Mouse (Mus musculus) embryonic facial prominence, embryonic 10.5 days (tissue): ENCODE measurements around the gene Nrip2. TPM values are rescaled to one million over a fixed set of nuclear protein-coding genes. Genes with fewer than 3 reads are reported as not detected.

ENCODE experiments used
- DNase-seq: peaks from one replicate; pipeline ENCODE4 v3.0.0-alpha.2; 2017; ENCODE audit warnings: low spot score
- H3K27ac ChIP-seq: fragments of 300-500 bp; sonication (generic); replicated peaks from 2 replicates; pipeline ENCODE4 v1.5.1; 2016; ENCODE audit warnings: mild to moderate bottlenecking
- H3K27me3 ChIP-seq: fragments of 300-500 bp; sonication (generic); replicated peaks from 2 replicates; pipeline ENCODE4 v1.6.1; 2016; ENCODE audit warnings: low read depth, mild to moderate bottlenecking; ENCODE audit not compliant: poor library complexity, severe bottlenecking
- H3K36me3 ChIP-seq: fragments of 300-500 bp; sonication (generic); replicated peaks from 2 replicates; pipeline ENCODE4 v1.6.1; 2016; ENCODE audit warnings: mild to moderate bottlenecking, moderate library complexity
- H3K4me1 ChIP-seq: fragments of 300-500 bp; sonication (generic); 2 replicates; pipeline ENCODE4 v1.6.1; 2016
- H3K4me3 ChIP-seq: fragments of 300-500 bp; sonication (generic); 2 replicates; pipeline ENCODE4 v1.5.1; 2016; ENCODE audit warnings: mild to moderate bottlenecking, moderate library complexity
- H3K9me3 ChIP-seq: fragments of 300-500 bp; sonication (generic); 2 replicates; pipeline ENCODE4 v1.6.1; 2016; ENCODE audit warnings: mild to moderate bottlenecking
- WGBS: fragments of 180-500 bp; shearing (Covaris S2); methylation state at CpG from one replicate; pipeline ENCODE4 v1.1.7; 2016; 5-methylcytosine and 5-hydroxymethylcytosine counted together
- polyA plus RNA-seq: library from polyadenylated mRNA; unstranded; fragments of >200 nt; fragmentation: Nextera tagmentation; extraction: Ambion mirVana; gene quantifications from 2 replicates; pipeline ENCODE4 v1.2.1, GENCODE M21; 2016

Nrip2 gene
- polyA plus RNA-seq, 1 experiment from 2014 or later = 2.2 TPM

- no peak for DNase-seq
- Histone ChIP-seq H3K4me3 (no peak overlapping the region), H3K36me3 (peaks cover 78% of the 10 kb centered on the region), H3K9me3 (no peaks in the 10 kb centered on the region), H3K4me1 (0 out of 2 replicates have a peak, but pooled peaks cover 3% of the 10 kb centered on the region), H3K27ac (no peak overlapping the region), H3K27me3 (no peaks in the 10 kb centered on the region)
- WGBS = 94% methylated on average over 6 of the region's 6 CpGs
These were observed 30.7 kb downstream of the Nrip2 start for GRCm38 (mm10) chr6:128429826-128430225.

GRCm38 (mm10) chr6:128432356-128432915 is 33.3 kb downstream of the Nrip2 start:
- H3K4me3 ChIP-seq = no peak overlapping the region

GRCm38 (mm10) chr6:128433566-128433965 is 34.5 kb downstream of the Nrip2 start:
- H3K9me3 ChIP-seq = no peaks in the 10 kb centered on the region
- H3K4me1 ChIP-seq = peaks cover 13% of the 10 kb centered on the region
- H3K4me3 ChIP-seq = no peak overlapping the region
- no peak overlapping the region for H3K27ac ChIP-seq
- no peak for DNase-seq
- 94% methylated on average over 13 of the region's 13 CpGs for WGBS
- peaks cover 82% of the 10 kb centered on the region for H3K36me3 ChIP-seq
- H3K27me3 ChIP-seq = no peaks in the 10 kb centered on the region

More at GRCm38 (mm10) chr6:128432356-128432915, 33.3 kb downstream of the Nrip2 start:
- Histone ChIP-seq H3K27me3 (no peaks in the 10 kb centered on the region), H3K4me1 (peaks cover 11% of the 10 kb centered on the region), H3K9me3 (no peaks in the 10 kb centered on the region), H3K36me3 (peaks cover 93% of the 10 kb centered on the region), H3K27ac (no peak overlapping the region)
- 93% methylated on average over 13 of the region's 13 CpGs for WGBS
- no peak for DNase-seq

GRCm38 (mm10) chr6:128435474-128435873 is 36.4 kb downstream of the Nrip2 start:
- WGBS = 96% methylated on average over 5 of the region's 5 CpGs
- Histone ChIP-seq H3K4me3 (no peak overlapping the region), H3K27me3 (0 out of 2 replicates have a peak, but pooled peaks cover 5% of the 10 kb centered on the region), H3K4me1 (peaks cover 23% of the 10 kb centered on the region), H3K27ac (no peak overlapping the region), H3K9me3 (no peaks in the 10 kb centered on the region), H3K36me3 (peaks cover 63% of the 10 kb centered on the region)
- DNase-seq = no peak

GRCm38 (mm10) chr6:128436356-128437005 is 37.4 kb downstream of the Nrip2 start:
- WGBS = 90% methylated on average over 8 of the region's 8 CpGs
- Histone ChIP-seq H3K4me3 (peak overlapping the region; percentile 100), H3K27me3 (0 out of 2 replicates have a peak, but pooled peaks cover 6% of the 10 kb centered on the region), H3K9me3 (no peaks in the 10 kb centered on the region), H3K27ac (peak overlapping the region; percentile 99), H3K4me1 (peaks cover 23% of the 10 kb centered on the region), H3K36me3 (peaks cover 53% of the 10 kb centered on the region)
- DNase-seq = no peak

GRCm38 (mm10) chr6:128437288-128437687 is 38.2 kb downstream of the Nrip2 start:
- Histone ChIP-seq H3K4me3 (peak overlapping the region; percentile 100), H3K4me1 (peaks cover 23% of the 10 kb centered on the region), H3K36me3 (peaks cover 45% of the 10 kb centered on the region), H3K27ac (peak overlapping the region; percentile 99), H3K27me3 (0 out of 2 replicates have a peak, but pooled peaks cover 6% of the 10 kb centered on the region), H3K9me3 (no peaks in the 10 kb centered on the region)
- no peak for DNase-seq
- 5% methylated on average over 10 of the region's 10 CpGs for WGBS

- Histone ChIP-seq H3K27me3 (0 out of 2 replicates have a peak, but pooled peaks cover 6% of the 10 kb centered on the region), H3K27ac (peak overlapping the region; percentile 99), H3K36me3 (peaks cover 39% of the 10 kb centered on the region), H3K4me3 (peak overlapping the region; percentile 100), H3K9me3 (no peaks in the 10 kb centered on the region), H3K4me1 (peaks cover 23% of the 10 kb centered on the region)
- WGBS = under 1% methylated on average over 52 of the region's 52 CpGs
- DNase-seq = peak; percentile 84
These were observed 38.7 kb downstream of the Nrip2 start for GRCm38 (mm10) chr6:128437731-128438316.

- H3K27ac ChIP-seq = peak within 1 kb of the TSS; percentile 99
- peaks cover 23% of the 10 kb centered on the region for H3K4me1 ChIP-seq
- no peaks in the 10 kb centered on the region for H3K9me3 ChIP-seq
- H3K27me3 ChIP-seq = 0 out of 2 replicates have a peak, but pooled peaks cover 6% of the 10 kb centered on the region
- H3K4me3 ChIP-seq = peak within 1 kb of the TSS; percentile 100
- WGBS = under 1% methylated on average over 67 of the region's 67 CpGs
- peak; percentile 95 for DNase-seq
- H3K36me3 ChIP-seq = peaks cover 34% of the 10 kb centered on the region
These were observed 39.3 kb downstream of the Nrip2 start, which contains the start of gene Fkbp4 for GRCm38 (mm10) chr6:128438317-128438870. TSS of gene Fkbp4 (minus strand) at chr6:128438677.

- Histone ChIP-seq H3K27ac (peak overlapping the region; percentile 99), H3K9me3 (no peaks in the 10 kb centered on the region), H3K27me3 (0 out of 2 replicates have a peak, but pooled peaks cover 6% of the 10 kb centered on the region), H3K4me3 (peak overlapping the region; percentile 100), H3K36me3 (peaks cover 28% of the 10 kb centered on the region), H3K4me1 (peaks cover 23% of the 10 kb centered on the region)
- no peak for DNase-seq
- 30% methylated on average over 18 of the region's 18 CpGs for WGBS
These were observed 39.8 kb downstream of the Nrip2 start for GRCm38 (mm10) chr6:128438871-128439341.

GRCm38 (mm10) chr6:128440238-128440637 is 41.1 kb downstream of the Nrip2 start:
- 91% methylated on average over 2 of the region's 2 CpGs for WGBS
- Histone ChIP-seq H3K36me3 (peaks cover 15% of the 10 kb centered on the region), H3K4me1 (peaks cover 23% of the 10 kb centered on the region), H3K27me3 (0 out of 2 replicates have a peak, but pooled peaks cover 6% of the 10 kb centered on the region), H3K4me3 (no peak overlapping the region), H3K27ac (no peak overlapping the region), H3K9me3 (no peaks in the 10 kb centered on the region)
- no peak for DNase-seq

- H3K27ac ChIP-seq = no peak overlapping the region; the same call in 1 of the 2 replicates
- WGBS = 10% methylated on average over 14 of the region's 14 CpGs
- no peaks in the 10 kb centered on the region for H3K27me3 ChIP-seq
- no peaks in the 10 kb centered on the region for H3K36me3 ChIP-seq
- H3K9me3 ChIP-seq = no peaks in the 10 kb centered on the region
- peak; percentile 55 for DNase-seq
- H3K4me1 ChIP-seq = peaks cover 13% of the 10 kb centered on the region
- no peak overlapping the region; the same call in 1 of the 2 replicates for H3K4me3 ChIP-seq
These were observed 46.9 kb downstream of the Nrip2 start for GRCm38 (mm10) chr6:128445761-128446535.

GRCm38 (mm10) chr6:128447063-128447462 is 48.0 kb downstream of the Nrip2 start:
- no peak overlapping the region for H3K4me3 ChIP-seq
- no peaks in the 10 kb centered on the region for H3K27me3 ChIP-seq
- H3K27ac ChIP-seq = no peak overlapping the region
- H3K4me1 ChIP-seq = peaks cover 13% of the 10 kb centered on the region
- H3K9me3 ChIP-seq = no peaks in the 10 kb centered on the region
- no peaks in the 10 kb centered on the region for H3K36me3 ChIP-seq
- 93% methylated on average over 5 of the region's 5 CpGs for WGBS
- no peak for DNase-seq
